Mouse (Mus musculus) limb, embryonic 11.5 days (tissue): ENCODE measurements at regions not wholly inside any gene's neighbourhood (a gene's known extent, or its start where the extent isn't known, plus 50 kb on each side); places are given as distances from the start of the nearest gene placed in this dataset.

Experiments used
- ATAC-seq: fragments of 200-750 bp; cut with Nextera tagmentation; 2 replicates; pipeline ENCODE4 v1.8.0; 2017; ENCODE audit warnings: low read depth; ENCODE audit not compliant: insufficient number of reproducible peaks, low FRiP score, low TSS enrichment
- DNase-seq: peaks from one replicate; pipeline ENCODE4 v3.0.0-alpha.2; 2015; ENCODE audit warnings: low spot score
- H3K27ac ChIP-seq: fragments of 300-500 bp; sonication (generic); replicated peaks from 2 replicates; pipeline ENCODE4 v1.5.1; 2014; ENCODE audit warnings: low read depth, mild to moderate bottlenecking, low read length
- H3K27me3 ChIP-seq: fragments of 300-500 bp; sonication (generic); 2 replicates; pipeline ENCODE4 v1.6.1; 2014; ENCODE audit warnings: mild to moderate bottlenecking, low read length, mixed read lengths; ENCODE audit not compliant: control insufficient read depth, insufficient read depth
- H3K36me3 ChIP-seq: fragments of 300-500 bp; sonication (generic); 2 replicates; pipeline ENCODE4 v1.6.1; 2014; ENCODE audit warnings: mild to moderate bottlenecking, low read length, moderate library complexity, mixed read lengths; ENCODE audit not compliant: control insufficient read depth, insufficient read depth
- H3K4me1 ChIP-seq: fragments of 300-500 bp; sonication (generic); 2 replicates; pipeline ENCODE4 v1.6.1; 2014; ENCODE audit warnings: low read length, mixed read lengths; ENCODE audit not compliant: control insufficient read depth, insufficient read depth
- H3K4me2 ChIP-seq: fragments of 300-500 bp; sonication (generic); 2 replicates; pipeline ENCODE4 v1.6.1; 2014; ENCODE audit warnings: low read depth, mild to moderate bottlenecking, moderate library complexity; ENCODE audit not compliant: severe bottlenecking
- H3K4me3 ChIP-seq: fragments of 300-500 bp; sonication (generic); 2 replicates; pipeline ENCODE4 v1.5.1; 2014; ENCODE audit warnings: low read depth, low read length
- H3K9ac ChIP-seq: fragments of 300-500 bp; sonication (generic); 2 replicates; pipeline ENCODE4 v1.6.1; 2014; ENCODE audit warnings: mild to moderate bottlenecking, low read length
- H3K9me3 ChIP-seq: fragments of 300-500 bp; sonication (generic); 2 replicates; pipeline ENCODE4 v1.6.1; 2016; ENCODE audit warnings: low read length; ENCODE audit not compliant: control insufficient read depth
- WGBS: fragments of 180-500 bp; shearing (Covaris S2); extraction: QIAGEN DNeasy Blood & Tissue Kit; methylation state at CpG from one replicate; pipeline ENCODE4 v1.1.7; 2014; 5-methylcytosine and 5-hydroxymethylcytosine counted together

GRCm38 (mm10) chr15:15443271-15443670, 1285.3 kb upstream of the Cdh9 start:
- Histone ChIP-seq H3K27me3 (no peaks in the 10 kb centered on the region), H3K9me3 (no peaks in the 10 kb centered on the region), H3K4me2 (no peak overlapping the region), H3K27ac (no peak overlapping the region), H3K4me3 (no peak overlapping the region), H3K36me3 (no peaks in the 10 kb centered on the region), H3K9ac (no peak overlapping the region), H3K4me1 (no peaks in the 10 kb centered on the region)
- ATAC-seq (no peak), DNase-seq (no peak)
- 95% methylated on average over 15 of the region's 15 CpGs for WGBS

GRCm38 (mm10) chr15:15477702-15478101, 1250.9 kb upstream of the Cdh9 start:
- no peak for DNase-seq
- Histone ChIP-seq H3K9me3 (no peaks in the 10 kb centered on the region), H3K9ac (no peak overlapping the region), H3K27me3 (no peaks in the 10 kb centered on the region), H3K4me2 (no peak overlapping the region), H3K4me3 (no peak overlapping the region), H3K36me3 (no peaks in the 10 kb centered on the region), H3K4me1 (no peaks in the 10 kb centered on the region), H3K27ac (no peak overlapping the region)
- 88% methylated on average over 2 of the region's 2 CpGs for WGBS
- no peak for ATAC-seq

GRCm38 (mm10) chr15:15500276-15500675, 1228.3 kb upstream of the Cdh9 start:
- ATAC-seq (no peak), DNase-seq (no peak)
- no peaks in the 10 kb centered on the region for H3K27me3 ChIP-seq
- no peak overlapping the region for H3K4me2 ChIP-seq
- no peaks in the 10 kb centered on the region for H3K36me3 ChIP-seq
- H3K4me1 ChIP-seq = no peaks in the 10 kb centered on the region
- no peaks in the 10 kb centered on the region for H3K9me3 ChIP-seq
- H3K4me3 ChIP-seq = no peak overlapping the region
- no peak overlapping the region for H3K9ac ChIP-seq
- 89% methylated on average over 4 of the region's 4 CpGs for WGBS
- no peak overlapping the region for H3K27ac ChIP-seq

- H3K9ac ChIP-seq = no peak overlapping the region
- H3K9me3 ChIP-seq = no peaks in the 10 kb centered on the region
- H3K4me2 ChIP-seq = no peak overlapping the region
- no peak overlapping the region for H3K27ac ChIP-seq
- no peaks in the 10 kb centered on the region for H3K27me3 ChIP-seq
- 71% methylated on average over 1 of the region's 1 CpGs for WGBS
- ATAC-seq = no peak
- DNase-seq = no peak
- H3K36me3 ChIP-seq = no peaks in the 10 kb centered on the region
- no peak overlapping the region for H3K4me3 ChIP-seq
- H3K4me1 ChIP-seq = no peaks in the 10 kb centered on the region
Observed at GRCm38 (mm10) chr15:15538944-15539343, 1189.6 kb upstream of the Cdh9 start.

GRCm38 (mm10) chr15:15559148-15559752, 1169.3 kb upstream of the Cdh9 start:
- Histone ChIP-seq H3K27ac (no peak overlapping the region), H3K36me3 (no peaks in the 10 kb centered on the region), H3K9ac (no peak overlapping the region), H3K4me1 (no peaks in the 10 kb centered on the region), H3K4me2 (no peak overlapping the region), H3K27me3 (no peaks in the 10 kb centered on the region), H3K4me3 (no peak overlapping the region), H3K9me3 (no peaks in the 10 kb centered on the region)
- WGBS = 94% methylated on average over 4 of the region's 4 CpGs
- DNase-seq = no peak
- ATAC-seq = no peak

GRCm38 (mm10) chr15:15582300-15582880, 1146.2 kb upstream of the Cdh9 start:
- Histone ChIP-seq H3K27me3 (no peaks in the 10 kb centered on the region), H3K4me2 (no peak overlapping the region), H3K9me3 (no peaks in the 10 kb centered on the region), H3K9ac (no peak overlapping the region), H3K4me1 (no peaks in the 10 kb centered on the region), H3K27ac (no peak overlapping the region), H3K36me3 (no peaks in the 10 kb centered on the region), H3K4me3 (no peak overlapping the region)
- WGBS = 86% methylated on average over 2 of the region's 2 CpGs
- DNase-seq = no peak
- ATAC-seq = no peak

GRCm38 (mm10) chr15:15617976-15618375, 1110.6 kb upstream of the Cdh9 start:
- Histone ChIP-seq H3K9ac (no peak overlapping the region), H3K4me1 (no peaks in the 10 kb centered on the region), H3K4me3 (no peak overlapping the region), H3K36me3 (no peaks in the 10 kb centered on the region), H3K27ac (no peak overlapping the region), H3K9me3 (no peaks in the 10 kb centered on the region), H3K4me2 (no peak overlapping the region), H3K27me3 (no peaks in the 10 kb centered on the region)
- no peak for ATAC-seq
- no peak for DNase-seq

- Histone ChIP-seq H3K4me3 (no peak overlapping the region), H3K9me3 (no peaks in the 10 kb centered on the region), H3K27me3 (no peaks in the 10 kb centered on the region), H3K9ac (no peak overlapping the region), H3K4me2 (no peak overlapping the region), H3K4me1 (no peaks in the 10 kb centered on the region), H3K36me3 (no peaks in the 10 kb centered on the region), H3K27ac (no peak overlapping the region)
- no peak for ATAC-seq
- no peak for DNase-seq
- 80% methylated on average over 2 of the region's 2 CpGs for WGBS
Observed at GRCm38 (mm10) chr15:15629304-15629703, 1099.3 kb upstream of the Cdh9 start.

GRCm38 (mm10) chr15:15630283-15630682, 1098.3 kb upstream of the Cdh9 start:
- Histone ChIP-seq H3K4me2 (no peak overlapping the region), H3K4me1 (no peaks in the 10 kb centered on the region), H3K9ac (no peak overlapping the region), H3K27me3 (no peaks in the 10 kb centered on the region), H3K4me3 (no peak overlapping the region), H3K36me3 (no peaks in the 10 kb centered on the region), H3K9me3 (no peaks in the 10 kb centered on the region), H3K27ac (no peak overlapping the region)
- 81% methylated on average over 7 of the region's 7 CpGs for WGBS
- DNase-seq (no peak), ATAC-seq (no peak)
